Mouse (Mus musculus) adrenal gland, postnatal 0 days (tissue): ENCODE results near the gene Kctd8. TPM values are rescaled to one million over a fixed set of nuclear protein-coding genes. Genes with fewer than 3 reads are reported as not detected.

Experiments used
- microRNA-seq: library from miRNA; unstranded; fragments of <30 nt; microRNA quantifications from one replicate; pipeline ENCODE4, GENCODE M21; 2016; ENCODE audit warnings: borderline replicate concordance; ENCODE audit not compliant: insufficient number of aligned reads
- polyA plus RNA-seq: library from polyadenylated mRNA; unstranded; fragments of >200 nt; fragmentation: Nextera tagmentation; extraction: Ambion mirVana; gene quantifications from 2 replicates; pipeline ENCODE4 v1.2.1, GENCODE M21; 2015

Kctd8 gene
- 0.59 and 1.2 TPM in 2 replicates for polyA plus RNA-seq

DNA sequence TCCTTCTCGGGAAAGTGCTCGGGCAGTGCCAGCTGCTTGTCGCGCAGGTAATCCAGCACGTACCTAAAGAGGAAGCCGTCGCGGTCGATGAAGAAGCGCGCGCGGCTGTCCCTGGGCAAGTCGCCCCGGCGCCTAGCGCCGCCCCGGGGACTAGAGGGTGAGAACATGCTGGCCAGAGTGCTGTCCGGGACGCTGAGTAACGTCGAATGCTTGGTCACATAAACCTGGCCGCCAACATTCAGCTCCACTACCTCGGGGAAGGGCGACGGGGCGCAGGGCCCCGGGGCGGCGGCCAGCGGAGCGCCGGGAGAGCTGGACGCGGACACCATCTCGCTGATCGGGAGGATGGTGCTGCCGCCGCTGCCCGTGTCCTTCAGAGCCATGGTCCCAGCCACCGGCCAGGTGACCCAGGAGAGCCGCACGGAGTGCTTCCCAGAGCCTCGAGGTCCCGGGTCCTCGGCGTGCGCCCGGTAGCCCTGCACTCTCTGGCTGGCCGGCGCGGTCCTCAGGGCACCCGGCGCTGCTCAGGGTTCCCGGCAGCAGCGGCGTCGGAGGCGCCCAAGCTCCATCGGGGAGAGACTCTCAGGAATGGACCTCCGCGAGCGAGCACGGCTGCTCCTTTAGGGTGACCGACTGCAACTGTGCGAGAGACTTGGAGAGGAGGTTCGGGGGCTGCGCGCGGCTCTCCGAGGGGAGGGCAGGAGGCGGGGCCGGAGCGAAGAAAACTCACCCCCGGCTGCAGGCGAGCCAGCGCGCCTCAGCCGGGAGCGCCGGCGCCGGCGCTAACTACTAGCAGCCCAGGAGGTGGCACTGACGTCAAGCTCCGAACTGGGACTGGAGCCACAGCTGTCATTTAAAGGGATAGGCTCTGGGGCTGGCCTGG lies at the start of gene Kctd8:
TSS of gene Kctd8 (minus strand) at position 761 of the 883 bp plus-strand sequence.

Small RNAs within 50 kb of the gene (microRNA-seq; reads per million reads assigned to microRNA genes)
- not detected for gene Gm24368

Other genes starting within 250 kb of the Kctd8 start
- 0.14 TPM in 1 of 2 replicates, not detected in the other for gene Yipf7, start 201.0 kb upstream of the Kctd8 start, polyA plus RNA-seq
- gene Guf1, start 215.2 kb upstream of the Kctd8 start, polyA plus RNA-seq, result 18.2 and 40.9 TPM in 2 replicates